Mouse (Mus musculus) lung, postnatal 0 days (tissue): ENCODE data around the gene Gpn2. TPM values are rescaled to one million over a fixed set of nuclear protein-coding genes. Genes with fewer than 3 reads are reported as not detected.
A peak's percentile ranks its signal among the peaks of the same experiment; 100 is the strongest.

Source experiments
- ATAC-seq: fragments of 200-750 bp; cut with Nextera tagmentation; 2 replicates; pipeline ENCODE4 v1.8.0; 2017; ENCODE audit warnings: moderate library complexity
- DNase-seq: peaks from one replicate; pipeline ENCODE4 v3.0.0-alpha.2; 2016; ENCODE audit warnings: low spot score
- H3K27ac ChIP-seq: fragments of 300-500 bp; sonication (generic); 2 replicates; pipeline ENCODE4 v1.5.1; 2014; ENCODE audit warnings: antibody characterized with exemption, mild to moderate bottlenecking, low read length, mixed read lengths
- H3K27me3 ChIP-seq: fragments of 300-500 bp; sonication (generic); replicated peaks from 2 replicates; pipeline ENCODE4 v1.6.1; 2014; ENCODE audit warnings: low read length, mixed read lengths; ENCODE audit not compliant: insufficient read depth
- H3K36me3 ChIP-seq: fragments of 300-500 bp; sonication (generic); 2 replicates; pipeline ENCODE4 v1.6.1; 2014; ENCODE audit warnings: low read length, mixed read lengths; ENCODE audit not compliant: insufficient read depth
- H3K4me1 ChIP-seq: fragments of 300-500 bp; sonication (generic); 2 replicates; pipeline ENCODE4 v1.6.1; 2014; ENCODE audit warnings: antibody characterized with exemption, low read depth, low read length, mixed read lengths; ENCODE audit not compliant: insufficient read depth
- H3K4me2 ChIP-seq: fragments of 300-500 bp; sonication (generic); replicated peaks from 2 replicates; pipeline ENCODE4 v1.6.1; 2014; ENCODE audit warnings: low read depth, mild to moderate bottlenecking, low read length, moderate library complexity, mixed read lengths
- H3K4me3 ChIP-seq: fragments of 300-500 bp; sonication (generic); 2 replicates; pipeline ENCODE4 v1.5.1; 2014; ENCODE audit warnings: low read depth, low read length
- H3K9ac ChIP-seq: fragments of 300-500 bp; sonication (generic); replicated peaks from 2 replicates; pipeline ENCODE4 v1.6.1; 2014; ENCODE audit warnings: low read depth, mild to moderate bottlenecking
- H3K9me3 ChIP-seq: fragments of 300-500 bp; sonication (generic); 2 replicates; pipeline ENCODE4 v1.6.1; 2016; ENCODE audit warnings: low read length, mixed read lengths
- CTCF ChIP-seq: IDR thresholded peaks from 2 replicates; pipeline ENCODE4 v1.5.1; 2016; ENCODE audit warnings: antibody characterized with exemption, mild to moderate bottlenecking
- EP300 ChIP-seq: IDR thresholded peaks from 2 replicates; pipeline ENCODE4 v1.6.1; 2016; ENCODE audit warnings: antibody characterized with exemption, mild to moderate bottlenecking, control low read depth
- WGBS: fragments of 180-500 bp; shearing (Covaris S2); extraction: QIAGEN DNeasy Blood & Tissue Kit; methylation state at CpG from one replicate; pipeline ENCODE4 v1.1.7; 2014; 5-methylcytosine and 5-hydroxymethylcytosine counted together
- polyA plus RNA-seq: library from polyadenylated mRNA; unstranded; fragments of >200 nt; fragmentation: Nextera tagmentation; extraction: Ambion mirVana; gene quantifications from 2 replicates; pipeline ENCODE4 v1.2.1, GENCODE M21; 2015

Gpn2 gene
- polyA plus RNA-seq, result 15.8 and 17.6 TPM in 2 replicates

DNA sequence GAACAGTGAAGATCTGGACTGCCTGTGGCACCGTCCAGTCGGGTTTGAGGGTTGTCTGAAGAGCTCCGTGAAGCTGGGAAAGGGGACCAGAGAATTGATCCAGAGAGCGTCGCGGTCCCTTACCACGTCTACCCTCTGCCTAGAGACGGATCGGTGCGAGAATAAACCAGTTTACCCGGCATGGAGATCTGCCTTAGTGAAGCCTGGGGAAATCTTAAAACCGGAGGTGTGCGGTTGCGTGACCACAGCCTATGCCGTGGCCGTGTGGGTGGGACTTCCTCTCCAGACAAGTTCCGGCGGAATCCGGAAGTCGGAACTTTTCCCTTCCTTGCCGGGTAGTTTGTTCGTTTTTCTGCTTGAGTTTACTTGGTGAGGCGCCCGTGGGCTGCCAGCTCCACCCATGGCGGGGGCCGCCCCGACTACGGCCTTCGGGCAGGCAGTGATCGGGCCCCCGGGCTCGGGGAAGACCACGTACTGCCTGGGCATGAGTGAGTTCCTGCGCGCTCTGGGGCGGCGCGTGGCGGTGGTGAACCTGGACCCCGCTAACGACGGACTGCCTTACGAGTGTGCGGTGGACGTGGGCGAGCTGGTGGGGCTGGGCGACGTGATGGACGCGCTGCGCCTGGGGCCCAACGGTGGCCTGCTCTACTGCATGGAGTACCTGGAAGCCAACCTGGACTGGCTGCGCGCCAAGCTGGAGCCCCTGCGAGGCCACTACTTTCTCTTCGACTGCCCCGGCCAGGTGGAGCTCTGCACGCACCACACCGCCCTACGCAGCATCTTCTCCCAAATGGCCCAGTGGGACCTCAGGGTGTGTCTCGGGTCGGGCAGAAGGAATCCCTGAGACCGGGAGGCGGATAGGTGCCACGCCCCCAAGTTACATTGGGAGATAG lies at the start of gene Gpn2:
Gene Gpn2 (plus strand): TSS at position 304 of the 893 bp plus-strand sequence.
- Histone ChIP-seq H3K36me3 (peaks cover 25% of the 10 kb centered on the region; the same call in 1 of the 2 replicates), H3K4me2 (peak within 1 kb of the TSS; percentile 100), H3K9me3 (no peaks in the 10 kb centered on the region), H3K4me1 (no peaks in the 10 kb centered on the region; the same call in 1 of the 2 replicates), H3K4me3 (peak within 1 kb of the TSS; percentile 80), H3K27me3 (no peaks in the 10 kb centered on the region), H3K9ac (peak within 1 kb of the TSS; percentile 80), H3K27ac (peak within 1 kb of the TSS; percentile 67)
- 1% methylated on average over 64 of the region's 65 CpGs for WGBS
- DNase-seq (peak; percentile 96), ATAC-seq (peak; percentile 95)
- TF ChIP-seq EP300 (no peak), CTCF (no peak)

- H3K27me3 ChIP-seq, result no peaks in the 10 kb centered on the region
- DNase-seq (no peak), ATAC-seq (no peak)
- no peaks in the 10 kb centered on the region for H3K4me1 ChIP-seq
- H3K4me2 ChIP-seq, result no peak overlapping the region
- 82% methylated on average over 3 of the region's 3 CpGs for WGBS
- no peak for TF ChIP-seq CTCF
- TF ChIP-seq EP300, result no peak
- H3K4me3 ChIP-seq, result no peak overlapping the region
- no peaks in the 10 kb centered on the region for H3K9me3 ChIP-seq
- no peak overlapping the region for H3K27ac ChIP-seq
- peaks cover 24% of the 10 kb centered on the region for H3K36me3 ChIP-seq
- no peak overlapping the region for H3K9ac ChIP-seq
These were observed 48.1 kb upstream of the Gpn2 start for GRCm38 (mm10) chr4:133536081-133536480.

GRCm38 (mm10) chr4:133536652-133537051 lies 47.5 kb upstream of the Gpn2 start:
- no peak for ATAC-seq
- no peaks in the 10 kb centered on the region for H3K27me3 ChIP-seq
- TF ChIP-seq EP300 (no peak), CTCF (no peak)
- no peak overlapping the region for H3K27ac ChIP-seq
- no peak overlapping the region for H3K4me3 ChIP-seq
- peaks cover 24% of the 10 kb centered on the region for H3K36me3 ChIP-seq
- no peaks in the 10 kb centered on the region for H3K9me3 ChIP-seq
- H3K9ac ChIP-seq, result no peak overlapping the region
- WGBS, result 90% methylated on average over 4 of the region's 5 CpGs
- DNase-seq, result no peak
- no peak overlapping the region for H3K4me2 ChIP-seq
- no peaks in the 10 kb centered on the region for H3K4me1 ChIP-seq

GRCm38 (mm10) chr4:133545272-133546231 lies 38.6 kb upstream of the Gpn2 start, which contains the start of gene Nudc:
Gene Nudc (minus strand): TSS chr4:133545996.
- WGBS, result under 1% methylated on average over 65 of the region's 77 CpGs
- Histone ChIP-seq H3K4me3 (peak within 1 kb of the TSS; percentile 96), H3K27me3 (no peaks in the 10 kb centered on the region), H3K36me3 (no peaks in the 10 kb centered on the region), H3K9ac (peak within 1 kb of the TSS; percentile 83), H3K4me2 (peak within 1 kb of the TSS; percentile 71), H3K9me3 (no peaks in the 10 kb centered on the region), H3K27ac (peak within 1 kb of the TSS; percentile 62), H3K4me1 (peaks cover 6% of the 10 kb centered on the region; the same call in 1 of the 2 replicates)
- peak; percentile 99 for DNase-seq
- peak; percentile 100 for ATAC-seq
- TF ChIP-seq EP300, result no peak
- no peak for TF ChIP-seq CTCF

- Histone ChIP-seq H3K9ac (no peak overlapping the region), H3K4me1 (no peaks in the 10 kb centered on the region), H3K9me3 (no peaks in the 10 kb centered on the region), H3K4me3 (no peak overlapping the region), H3K27ac (no peak overlapping the region), H3K4me2 (no peak overlapping the region), H3K36me3 (no peaks in the 10 kb centered on the region), H3K27me3 (no peaks in the 10 kb centered on the region)
- TF ChIP-seq EP300 (no peak), CTCF (no peak)
- DNase-seq, result no peak
- ATAC-seq, result no peak
- 68% methylated on average over 1 of the region's 1 CpGs for WGBS
These were observed 32.1 kb upstream of the Gpn2 start for GRCm38 (mm10) chr4:133552029-133552428.
